Mouse (Mus musculus): ENCODE data around the gene Rock2. TPM values are rescaled to one million over a fixed set of nuclear protein-coding genes. Genes with fewer than 3 reads are reported as not detected.

The Rock2 gene
- polyA plus RNA-seq, 1 experiment from 2014 or later: 13.5 TPM

- 75% methylated on average over 3 of the region's 3 CpGs for WGBS
- H3K4me2 ChIP-seq: no peak overlapping the region
- no peaks in the 10 kb centered on the region for H3K9me3 ChIP-seq (replicated peaks)
- H3K27ac ChIP-seq: no peak overlapping the region
- no peak overlapping the region for H3K9ac ChIP-seq
- H3K4me3 ChIP-seq: no peak overlapping the region
- H3K4me1 ChIP-seq: peaks cover 3% of the 10 kb centered on the region
- ATAC-seq: no peak
- no peaks in the 10 kb centered on the region for H3K27me3 ChIP-seq
- no peaks in the 10 kb centered on the region for H3K36me3 ChIP-seq (ENCODE audit: poor library complexity, severe bottlenecking)
Measured at GRCm38 (mm10) chr12:16860961-16861360, 33.7 kb upstream of the Rock2 start.

GRCm38 (mm10) chr12:16864477-16864876 lies 30.2 kb upstream of the Rock2 start:
- no peaks in the 10 kb centered on the region for H3K36me3 ChIP-seq (ENCODE audit: poor library complexity, severe bottlenecking)
- no peak overlapping the region for H3K9ac ChIP-seq
- no peak overlapping the region for H3K4me3 ChIP-seq
- no peak for ATAC-seq
- no peaks in the 10 kb centered on the region for H3K27me3 ChIP-seq
- H3K27ac ChIP-seq: no peak overlapping the region
- 95% methylated on average over 4 of the region's 4 CpGs for WGBS
- no peaks in the 10 kb centered on the region for H3K9me3 ChIP-seq (replicated peaks)
- no peak overlapping the region for H3K4me2 ChIP-seq
- H3K4me1 ChIP-seq: no peaks in the 10 kb centered on the region

- no peak for ATAC-seq
- H3K4me1 ChIP-seq: no peaks in the 10 kb centered on the region
- 87% methylated on average over 3 of the region's 3 CpGs for WGBS
- no peak overlapping the region for H3K27ac ChIP-seq
- no peak overlapping the region for H3K4me2 ChIP-seq
- no peaks in the 10 kb centered on the region for H3K36me3 ChIP-seq (ENCODE audit: poor library complexity, severe bottlenecking)
- no peak overlapping the region for H3K4me3 ChIP-seq
- H3K27me3 ChIP-seq: no peaks in the 10 kb centered on the region
- no peak overlapping the region for H3K9ac ChIP-seq
- no peaks in the 10 kb centered on the region for H3K9me3 ChIP-seq (replicated peaks)
Measured at GRCm38 (mm10) chr12:16865871-16866270, 28.8 kb upstream of the Rock2 start.

- H3K27ac ChIP-seq: no peak overlapping the region
- no peak overlapping the region for H3K4me2 ChIP-seq
- H3K4me1 ChIP-seq: no peaks in the 10 kb centered on the region
- 93% methylated on average over 3 of the region's 3 CpGs for WGBS
- H3K36me3 ChIP-seq (ENCODE audit: poor library complexity, severe bottlenecking): no peaks in the 10 kb centered on the region
- no peak overlapping the region for H3K4me3 ChIP-seq
- H3K27me3 ChIP-seq: no peaks in the 10 kb centered on the region
- no peak for ATAC-seq
- H3K9ac ChIP-seq: no peak overlapping the region
- no peaks in the 10 kb centered on the region for H3K9me3 ChIP-seq (replicated peaks)
Measured at GRCm38 (mm10) chr12:16866460-16866859, 28.2 kb upstream of the Rock2 start.

GRCm38 (mm10) chr12:16867306-16867705 lies 27.4 kb upstream of the Rock2 start:
- WGBS: 74% methylated on average over 7 of the region's 7 CpGs
- Histone ChIP-seq H3K36me3 (ENCODE audit: poor library complexity, severe bottlenecking) (no peaks in the 10 kb centered on the region), H3K27ac (no peak overlapping the region), H3K27me3 (no peaks in the 10 kb centered on the region), H3K9ac (no peak overlapping the region), H3K4me2 (no peak overlapping the region), H3K4me3 (no peak overlapping the region), H3K9me3 (replicated peaks) (no peaks in the 10 kb centered on the region), H3K4me1 (no peaks in the 10 kb centered on the region)
- ATAC-seq: no peak

- H3K4me2 ChIP-seq: no peak overlapping the region
- no peaks in the 10 kb centered on the region for H3K9me3 ChIP-seq (replicated peaks)
- WGBS: 81% methylated on average over 6 of the region's 6 CpGs
- no peak for ATAC-seq
- no peak overlapping the region for H3K9ac ChIP-seq
- H3K36me3 ChIP-seq (ENCODE audit: poor library complexity, severe bottlenecking): no peaks in the 10 kb centered on the region
- H3K4me3 ChIP-seq: no peak overlapping the region
- no peak overlapping the region for H3K27ac ChIP-seq
- no peaks in the 10 kb centered on the region for H3K4me1 ChIP-seq
- H3K27me3 ChIP-seq: no peaks in the 10 kb centered on the region
Measured at GRCm38 (mm10) chr12:16868618-16869017, 26.1 kb upstream of the Rock2 start.

- WGBS: 75% methylated on average over 8 of the region's 8 CpGs
- no peak overlapping the region for H3K27ac ChIP-seq
- H3K4me2 ChIP-seq: no peak overlapping the region
- no peak for ATAC-seq
- H3K9ac ChIP-seq: no peak overlapping the region
- H3K4me3 ChIP-seq: no peak overlapping the region
- H3K27me3 ChIP-seq: no peaks in the 10 kb centered on the region
- no peaks in the 10 kb centered on the region for H3K9me3 ChIP-seq (replicated peaks)
- H3K36me3 ChIP-seq (ENCODE audit: poor library complexity, severe bottlenecking): no peaks in the 10 kb centered on the region
- no peaks in the 10 kb centered on the region for H3K4me1 ChIP-seq
Measured at GRCm38 (mm10) chr12:16869091-16869778, 25.5 kb upstream of the Rock2 start.

GRCm38 (mm10) chr12:16869870-16870404 lies 24.8 kb upstream of the Rock2 start:
- H3K9ac ChIP-seq: no peak overlapping the region

GRCm38 (mm10) chr12:16870405-16871068 lies 24.2 kb upstream of the Rock2 start:
- no peak for ATAC-seq
- H3K36me3 ChIP-seq (ENCODE audit: poor library complexity, severe bottlenecking): no peaks in the 10 kb centered on the region
- no peak overlapping the region for H3K9ac ChIP-seq
- H3K4me2 ChIP-seq: no peak overlapping the region
- WGBS: 58% methylated on average over 8 of the region's 8 CpGs
- H3K27ac ChIP-seq: no peak overlapping the region
- H3K9me3 ChIP-seq (replicated peaks): no peaks in the 10 kb centered on the region
- no peaks in the 10 kb centered on the region for H3K27me3 ChIP-seq
- H3K4me1 ChIP-seq: no peaks in the 10 kb centered on the region
- H3K4me3 ChIP-seq: no peak overlapping the region

More at GRCm38 (mm10) chr12:16869870-16870404, 24.8 kb upstream of the Rock2 start:
- H3K27me3 ChIP-seq: no peaks in the 10 kb centered on the region
- H3K4me1 ChIP-seq: no peaks in the 10 kb centered on the region
- no peak overlapping the region for H3K4me3 ChIP-seq
- no peak for ATAC-seq
- no peak overlapping the region for H3K4me2 ChIP-seq
- WGBS: 67% methylated on average over 9 of the region's 9 CpGs
- H3K9me3 ChIP-seq (replicated peaks): no peaks in the 10 kb centered on the region
- H3K36me3 ChIP-seq (ENCODE audit: poor library complexity, severe bottlenecking): no peaks in the 10 kb centered on the region
- no peak overlapping the region for H3K27ac ChIP-seq

GRCm38 (mm10) chr12:16872006-16872405 lies 22.7 kb upstream of the Rock2 start:
- no peaks in the 10 kb centered on the region for H3K4me1 ChIP-seq
- H3K9ac ChIP-seq: no peak overlapping the region
- no peaks in the 10 kb centered on the region for H3K27me3 ChIP-seq
- H3K9me3 ChIP-seq (replicated peaks): no peaks in the 10 kb centered on the region
- H3K4me2 ChIP-seq: no peak overlapping the region
- 95% methylated on average over 1 of the region's 1 CpGs for WGBS
- H3K4me3 ChIP-seq: no peak overlapping the region
- ATAC-seq: no peak
- no peaks in the 10 kb centered on the region for H3K36me3 ChIP-seq (ENCODE audit: poor library complexity, severe bottlenecking)
- no peak overlapping the region for H3K27ac ChIP-seq

GRCm38 (mm10) chr12:16872926-16873464 lies 21.7 kb upstream of the Rock2 start:
- WGBS: 86% methylated on average over 7 of the region's 7 CpGs
- Histone ChIP-seq H3K9me3 (replicated peaks) (no peaks in the 10 kb centered on the region), H3K4me1 (no peaks in the 10 kb centered on the region), H3K27ac (no peak overlapping the region), H3K4me3 (no peak overlapping the region), H3K9ac (no peak overlapping the region), H3K27me3 (no peaks in the 10 kb centered on the region), H3K36me3 (ENCODE audit: poor library complexity, severe bottlenecking) (no peaks in the 10 kb centered on the region), H3K4me2 (no peak overlapping the region)
- ATAC-seq: no peak

- Histone ChIP-seq H3K27ac (no peak overlapping the region), H3K4me2 (no peak overlapping the region), H3K36me3 (ENCODE audit: poor library complexity, severe bottlenecking) (no peaks in the 10 kb centered on the region), H3K9ac (no peak overlapping the region), H3K9me3 (replicated peaks) (no peaks in the 10 kb centered on the region), H3K27me3 (no peaks in the 10 kb centered on the region), H3K4me1 (no peaks in the 10 kb centered on the region), H3K4me3 (no peak overlapping the region)
- ATAC-seq: no peak
- 91% methylated on average over 7 of the region's 7 CpGs for WGBS
Measured at GRCm38 (mm10) chr12:16873549-16873948, 21.1 kb upstream of the Rock2 start.

All from forebrain, embryonic 13.5 days (tissue).